Mouse (Mus musculus) heart, postnatal 0 days (tissue): ENCODE results near the gene Izumo1. TPM values are rescaled to one million over a fixed set of nuclear protein-coding genes. Genes with fewer than 3 reads are reported as not detected.

Source experiments
- ATAC-seq: fragments of 200-750 bp; cut with Nextera tagmentation; 2 replicates; pipeline ENCODE4 v1.8.0; 2017; ENCODE audit warnings: low read depth, moderate number of reproducible peaks, moderate library complexity; ENCODE audit not compliant: insufficient read depth
- DNase-seq: peaks from one replicate; pipeline ENCODE4 v3.0.0-alpha.2; 2016; ENCODE audit warnings: low spot score
- H3K27ac ChIP-seq: fragments of 300-500 bp; sonication (generic); 2 replicates; pipeline ENCODE4 v1.5.1; 2014; ENCODE audit warnings: low read depth, mild to moderate bottlenecking
- H3K27me3 ChIP-seq: fragments of 300-500 bp; sonication (generic); 2 replicates; pipeline ENCODE4 v1.6.1; 2014; ENCODE audit warnings: low read length, mixed read lengths; ENCODE audit not compliant: control insufficient read depth, insufficient read depth
- H3K36me3 ChIP-seq: fragments of 300-500 bp; sonication (generic); replicated peaks from 2 replicates; pipeline ENCODE4 v1.6.1; 2014; ENCODE audit warnings: low read length, mixed read lengths; ENCODE audit not compliant: control insufficient read depth, insufficient read depth
- H3K4me1 ChIP-seq: fragments of 300-500 bp; sonication (generic); 2 replicates; pipeline ENCODE4 v1.6.1; 2014; ENCODE audit warnings: antibody characterized with exemption; ENCODE audit not compliant: control insufficient read depth, insufficient read depth
- H3K4me2 ChIP-seq: fragments of 300-500 bp; sonication (generic); 2 replicates; pipeline ENCODE4 v1.6.1; 2014; ENCODE audit warnings: low read depth, mild to moderate bottlenecking, low read length, moderate library complexity
- H3K4me3 ChIP-seq: fragments of 300-500 bp; sonication (generic); 2 replicates; pipeline ENCODE4 v1.5.1; 2014; ENCODE audit warnings: low read depth, low read length
- H3K9ac ChIP-seq: fragments of 300-500 bp; sonication (generic); replicated peaks from 2 replicates; pipeline ENCODE4 v1.6.1; 2014; ENCODE audit warnings: low read depth, low read length, mixed read lengths
- H3K9me3 ChIP-seq: fragments of 300-500 bp; sonication (generic); replicated peaks from 2 replicates; pipeline ENCODE4 v1.6.1; 2016; ENCODE audit warnings: low read length; ENCODE audit not compliant: control insufficient read depth
- CTCF ChIP-seq: IDR thresholded peaks from 2 replicates; pipeline ENCODE4 v1.5.1; 2016; ENCODE audit warnings: antibody characterized with exemption, control low read depth, low read depth
- EP300 ChIP-seq: IDR thresholded peaks from 2 replicates; pipeline ENCODE4 v1.6.1; 2016; ENCODE audit warnings: antibody characterized with exemption, low read depth
- WGBS: fragments of 180-500 bp; shearing (Covaris S2); extraction: QIAGEN DNeasy Blood & Tissue Kit; methylation state at CpG from one replicate; pipeline ENCODE4 v1.1.7; 2014; 5-methylcytosine and 5-hydroxymethylcytosine counted together
- polyA plus RNA-seq: library from polyadenylated mRNA; unstranded; fragments of >200 nt; fragmentation: Nextera tagmentation; extraction: Ambion mirVana; gene quantifications from 2 replicates; pipeline ENCODE4 v1.2.1, GENCODE M21; 2015
- total RNA-seq: library from RNA; depleted of rRNA; stranded (reverse); fragments of >200 nt; gene quantifications from 2 replicates; pipeline ENCODE4 v1.2.3, GENCODE M21; 2014; ENCODE audit warnings: low replicate concordance

The Izumo1 gene
- total and polyA plus RNA-seq, 2 experiments from 2014 or later: 0.23 to 0.53 TPM

DNA sequence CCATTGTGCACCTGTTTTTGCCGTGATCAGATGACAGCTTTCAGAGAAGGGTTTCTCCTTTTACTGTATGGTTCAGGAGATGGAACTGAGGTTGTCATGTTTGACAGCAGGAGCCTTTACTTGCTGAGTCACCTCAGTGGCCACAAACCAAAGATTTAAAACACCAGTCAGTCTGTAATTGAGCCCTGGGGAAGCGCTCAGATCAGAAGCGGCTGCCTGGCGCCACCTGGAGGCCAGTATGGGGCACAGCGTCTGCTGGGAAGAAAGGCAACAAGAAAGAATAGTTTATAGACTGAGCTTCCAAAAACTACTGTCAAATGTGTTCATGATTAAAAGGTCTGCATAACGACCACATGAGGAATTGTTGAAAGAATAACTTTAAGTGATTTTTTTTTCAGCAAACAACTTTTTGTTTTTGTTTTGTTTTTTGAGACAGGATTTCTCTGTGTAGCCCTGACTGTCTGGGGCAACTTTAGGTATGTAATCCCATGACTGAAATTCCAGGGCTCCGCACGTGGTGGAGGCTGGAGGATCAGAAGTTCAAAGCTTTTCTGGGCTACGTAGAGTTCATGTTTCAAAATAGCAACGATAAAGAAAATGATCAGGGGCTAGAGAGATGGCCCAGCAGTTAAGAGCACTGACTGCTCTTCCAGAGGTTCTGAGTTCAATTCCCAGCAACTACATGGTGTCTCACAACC, 28.3 kb upstream of the Izumo1 start:
- Histone ChIP-seq H3K4me1 (no peaks in the 10 kb centered on the region), H3K27me3 (no peaks in the 10 kb centered on the region), H3K9me3 (no peaks in the 10 kb centered on the region), H3K9ac (no peak overlapping the region), H3K4me3 (no peak overlapping the region), H3K27ac (no peak overlapping the region), H3K36me3 (no peaks in the 10 kb centered on the region), H3K4me2 (no peak overlapping the region)
- ATAC-seq (no peak), DNase-seq (peak; percentile 73)
- TF ChIP-seq EP300: 0 out of 2 replicates have a peak, but pooled peaks have one; percentile 33
- TF ChIP-seq CTCF: peak; percentile 89
- WGBS: 15% methylated on average over 10 of the region's 10 CpGs

DNA sequence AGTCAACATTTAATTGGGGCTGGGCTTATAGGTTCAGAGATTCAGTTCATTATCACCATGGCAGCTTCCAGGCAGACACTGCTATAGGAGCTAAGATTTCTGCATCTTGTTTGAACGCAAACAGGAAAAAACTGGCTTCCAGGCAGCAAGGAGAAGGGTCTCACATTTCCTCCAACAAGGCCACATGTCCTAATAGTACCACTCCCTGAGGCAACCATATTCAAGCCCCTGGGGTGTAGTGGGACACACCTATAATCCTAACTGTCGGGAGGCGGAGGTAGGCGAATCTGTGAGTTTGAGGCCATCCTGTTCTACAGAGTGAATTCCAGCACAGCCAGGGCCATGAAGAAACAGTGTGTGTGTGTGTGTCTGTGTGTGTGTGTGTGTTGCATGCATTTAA, 26.4 kb upstream of the Izumo1 start:
- H3K36me3 ChIP-seq: no peaks in the 10 kb centered on the region
- H3K4me2 ChIP-seq: no peak overlapping the region
- no peak for DNase-seq
- no peaks in the 10 kb centered on the region; the same call in 1 of the 2 replicates for H3K4me1 ChIP-seq
- H3K4me3 ChIP-seq: no peak overlapping the region
- ATAC-seq: no peak
- H3K9ac ChIP-seq: no peak overlapping the region
- no peaks in the 10 kb centered on the region for H3K9me3 ChIP-seq
- H3K27me3 ChIP-seq: no peaks in the 10 kb centered on the region
- H3K27ac ChIP-seq: no peak overlapping the region
- 83% methylated on average over 4 of the region's 4 CpGs for WGBS
- TF ChIP-seq CTCF (no peak), EP300 (no peak)

DNA sequence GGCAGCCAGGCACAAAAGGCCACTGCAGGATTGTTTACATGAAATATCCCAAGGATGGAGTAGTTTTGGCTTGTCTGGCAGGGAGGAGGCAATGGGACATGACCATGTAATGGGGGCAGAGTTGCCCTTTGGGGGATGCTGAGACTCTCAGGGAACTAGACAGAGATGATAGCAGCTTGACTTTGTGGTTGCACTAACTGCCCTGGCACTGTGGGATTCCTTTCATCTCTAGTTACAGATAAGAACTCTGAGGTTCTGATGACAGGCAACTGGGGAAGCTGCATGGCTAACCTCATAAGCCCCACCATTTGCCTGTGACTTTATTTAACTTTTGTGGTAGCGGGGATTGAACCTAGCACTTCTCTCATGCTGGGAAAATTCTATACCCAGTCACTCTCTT, 25.5 kb upstream of the Izumo1 start:
- no peaks in the 10 kb centered on the region; the same call in 1 of the 2 replicates for H3K4me1 ChIP-seq
- WGBS: 67% methylated on average over 1 of the region's 1 CpGs
- no peak overlapping the region for H3K27ac ChIP-seq
- no peak overlapping the region for H3K4me3 ChIP-seq
- TF ChIP-seq CTCF (no peak), EP300 (no peak)
- H3K4me2 ChIP-seq: no peak overlapping the region
- no peaks in the 10 kb centered on the region for H3K36me3 ChIP-seq
- ATAC-seq: no peak
- no peak overlapping the region for H3K9ac ChIP-seq
- no peaks in the 10 kb centered on the region for H3K9me3 ChIP-seq
- H3K27me3 ChIP-seq: no peaks in the 10 kb centered on the region
- no peak for DNase-seq

DNA sequence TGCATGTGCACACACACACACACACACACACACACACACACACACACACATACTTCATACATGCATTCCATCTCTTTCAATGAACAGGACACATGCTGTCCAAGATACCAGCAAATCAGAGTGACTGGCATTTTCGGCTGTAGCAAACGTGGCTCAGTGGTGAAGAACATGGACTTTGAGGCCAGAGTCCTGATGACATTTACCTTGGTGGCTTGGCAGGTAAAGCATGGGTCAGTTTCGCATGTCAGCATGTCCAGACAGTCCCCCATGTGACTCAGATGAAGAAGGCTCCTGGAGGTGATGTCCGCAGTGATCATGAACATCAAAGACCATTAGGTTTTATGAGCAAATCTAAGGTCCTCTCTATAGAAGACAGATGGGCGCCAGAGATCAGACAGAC, 24.6 kb upstream of the Izumo1 start:
- ATAC-seq: no peak
- no peaks in the 10 kb centered on the region; the same call in 1 of the 2 replicates for H3K4me1 ChIP-seq
- no peaks in the 10 kb centered on the region for H3K9me3 ChIP-seq
- no peak for DNase-seq
- no peaks in the 10 kb centered on the region for H3K27me3 ChIP-seq
- H3K4me2 ChIP-seq: no peak overlapping the region
- H3K9ac ChIP-seq: no peak overlapping the region
- TF ChIP-seq EP300 (no peak), CTCF (no peak)
- H3K36me3 ChIP-seq: no peaks in the 10 kb centered on the region
- 87% methylated on average over 5 of the region's 5 CpGs for WGBS
- H3K4me3 ChIP-seq: no peak overlapping the region
- no peak overlapping the region for H3K27ac ChIP-seq

DNA sequence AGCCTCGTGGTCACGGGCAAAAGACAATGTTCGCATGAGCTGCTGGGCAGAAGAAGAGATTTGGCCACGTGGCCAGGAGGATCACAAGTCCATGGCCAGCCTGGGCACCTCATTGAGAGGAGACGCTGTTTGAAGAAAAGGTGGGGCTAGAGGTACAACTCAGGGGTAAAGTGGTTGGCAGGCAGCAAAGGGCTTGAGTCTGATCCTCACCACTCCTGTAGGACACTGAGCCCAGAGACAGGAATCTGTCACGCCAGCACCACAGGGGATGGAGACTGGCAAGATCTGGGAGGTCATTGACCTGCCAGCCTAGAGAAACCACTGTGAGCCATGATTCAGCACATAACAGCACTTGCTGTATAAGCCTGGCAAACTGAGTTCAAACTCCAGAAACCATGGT, 24.1 kb upstream of the Izumo1 start:
- Histone ChIP-seq H3K4me2 (no peak overlapping the region), H3K36me3 (no peaks in the 10 kb centered on the region), H3K4me3 (no peak overlapping the region), H3K9me3 (no peaks in the 10 kb centered on the region), H3K4me1 (no peaks in the 10 kb centered on the region; the same call in 1 of the 2 replicates), H3K27me3 (no peaks in the 10 kb centered on the region), H3K9ac (no peak overlapping the region), H3K27ac (no peak overlapping the region)
- WGBS: 87% methylated on average over 6 of the region's 6 CpGs
- DNase-seq: no peak
- ATAC-seq: no peak
- TF ChIP-seq CTCF (no peak), EP300 (no peak)
